Mouse (Mus musculus): ENCODE data around the gene Tm9sf1.

DNA sequence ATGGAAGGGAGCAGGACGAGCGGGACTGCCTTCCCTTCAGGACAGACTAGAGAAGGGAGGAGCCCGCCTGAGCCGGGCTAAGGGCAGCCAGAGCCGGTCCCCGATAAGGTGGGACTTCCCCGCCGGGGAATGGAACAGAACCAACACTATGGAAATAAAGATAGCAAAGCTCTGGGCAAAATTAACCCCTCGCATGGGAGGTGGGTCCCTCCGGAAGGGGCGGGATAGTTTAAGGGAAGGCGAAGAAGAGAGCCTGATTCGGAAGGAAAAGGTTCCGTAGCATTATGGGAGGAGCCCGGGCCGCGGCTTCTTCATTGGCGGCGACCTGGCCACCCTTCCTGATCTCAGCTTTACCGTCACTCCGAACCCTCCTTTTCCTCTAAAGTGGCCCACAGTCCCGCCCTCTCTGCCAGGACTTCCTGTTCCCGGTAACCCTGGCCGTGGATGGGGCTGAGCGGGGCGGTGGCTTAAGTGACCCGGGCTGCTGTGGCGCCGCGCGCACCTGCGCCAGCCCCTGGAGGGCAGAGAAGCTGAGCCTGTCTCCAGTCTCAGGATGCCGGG lies 52.2 kb downstream of the Tm9sf1 start, which contains the start of gene Rnf31:
- TF ChIP-seq CTCF (IDR thresholded peaks at IDR 0.05; ENCODE audit: low read depth, low read length) (no peak), POLR2A (IDR thresholded peaks at IDR 0.05; ENCODE audit: borderline replicate concordance, low read depth, low read length) (no peak)
